Mouse (Mus musculus) bone marrow, adult 2 months (tissue): ENCODE measurements around the gene Tgfbr2. TPM values are rescaled to one million over a fixed set of nuclear protein-coding genes. Genes with fewer than 3 reads are reported as not detected.
"Not testable (repeated sequence)": the region's sequence is repeated elsewhere in the genome, so short reads cannot be mapped to it uniquely, and the experiment has no call there.

ENCODE experiments used
- H3K27ac ChIP-seq: fragments of 200-500 bp; 2 replicates; pipeline ENCODE4 v1.5.1; 2012; ENCODE audit warnings: low read depth, mild to moderate bottlenecking, control low read depth, inconsistent platforms, low read length; ENCODE audit not compliant: control insufficient read depth, poor library complexity, insufficient read depth
- H3K4me1 ChIP-seq: fragments of 200-500 bp; 2 replicates; pipeline ENCODE4 v1.6.1; 2011; ENCODE audit warnings: low read length; ENCODE audit not compliant: control insufficient read depth, insufficient read depth
- H3K4me3 ChIP-seq: fragments of 200-500 bp; replicated peaks from 2 replicates; pipeline ENCODE3; 2011; ENCODE audit warnings: mild to moderate bottlenecking, low read depth, low read length, control low read depth; ENCODE audit not compliant: control insufficient read depth
- CTCF ChIP-seq: fragments of 200-500 bp; IDR thresholded peaks from 2 replicates; pipeline ENCODE4 v1.5.1; 2011; ENCODE audit warnings: low read length, control low read depth; ENCODE audit not compliant: control insufficient read depth, insufficient read depth
- POLR2A ChIP-seq: fragments of 200-500 bp; IDR thresholded peaks from 2 replicates; pipeline ENCODE4 v1.6.1; 2011; ENCODE audit warnings: low read depth, mild to moderate bottlenecking, control low read depth, low read length, borderline replicate concordance; ENCODE audit not compliant: control insufficient read depth
- whole genome bisulfite sequencing: fragments of 180-500 bp; shearing (Covaris S2); methylation state at CpG from one replicate; pipeline ENCODE4 v1.1.7; 2018; 5-methylcytosine and 5-hydroxymethylcytosine counted together
- polyA plus RNA-seq: library from polyadenylated mRNA; stranded (reverse); fragments of >200 nt; gene quantifications from 2 replicates; pipeline ENCODE4 v1.2.4, GENCODE M21; 2011; ENCODE audit warnings: low replicate concordance; ENCODE audit not compliant: missing spikeins, insufficient read depth, insufficient read length

Gene Tgfbr2
- polyA plus RNA-seq, 1 experiment: 4.7 TPM

DNA sequence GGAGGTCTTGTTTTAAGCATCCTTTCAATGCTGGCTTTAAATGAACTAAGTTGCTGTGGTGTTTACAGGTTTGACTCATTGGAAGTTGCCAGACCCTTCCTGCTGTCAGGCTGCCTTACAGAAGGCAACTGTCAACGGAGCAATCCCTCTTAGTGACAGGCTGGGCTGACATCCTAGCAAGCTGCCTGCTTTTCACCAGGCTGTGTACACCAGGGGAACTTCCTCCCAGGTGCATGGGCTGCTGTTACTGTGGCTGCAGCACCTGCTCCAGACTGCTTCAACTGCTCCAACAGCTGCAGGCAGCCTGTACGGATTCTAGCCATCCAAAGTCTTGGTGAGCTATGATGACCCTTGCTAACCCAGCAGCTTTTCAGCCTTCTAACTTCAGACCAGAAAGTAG is 98.2 kb downstream of the Tgfbr2 start:
- 17% methylated on average over 2 of the region's 2 CpGs for WGBS
- no peak overlapping the region for H3K4me3 ChIP-seq

DNA sequence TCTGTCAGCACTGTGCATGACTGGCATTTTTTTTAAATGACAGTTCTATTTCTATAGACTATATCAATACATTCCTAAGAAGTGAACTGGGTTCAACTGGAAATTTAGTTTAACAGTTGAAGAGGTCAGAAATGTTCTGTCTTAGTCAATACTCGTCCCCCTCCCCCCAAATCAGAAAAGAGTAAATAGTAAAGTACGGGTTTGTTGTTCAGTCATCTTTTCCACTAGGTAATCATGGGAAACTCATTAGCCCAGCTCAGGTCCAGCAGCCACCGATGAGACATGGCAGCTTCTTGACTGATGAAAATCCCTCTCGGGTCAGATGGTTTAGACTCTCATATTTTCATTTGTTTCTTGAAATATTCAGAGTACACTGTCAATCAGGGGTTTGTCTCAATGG is 99.0 kb downstream of the Tgfbr2 start:
- 81% methylated on average over 4 of the region's 4 CpGs for WGBS
- H3K4me3 ChIP-seq: no peak overlapping the region
- H3K4me1 ChIP-seq: peaks cover 4% of the 10 kb centered on the region; the same call in 1 of the 2 replicates
- TF ChIP-seq CTCF (no peak), POLR2A (no peak)
- H3K27ac ChIP-seq: no peak overlapping the region

More for the DNA sequence above, 98.2 kb downstream of the Tgfbr2 start:
- TF ChIP-seq CTCF (no peak), POLR2A (no peak)
- peaks cover 4% of the 10 kb centered on the region; the same call in 1 of the 2 replicates for H3K4me1 ChIP-seq
- H3K27ac ChIP-seq: peak overlapping the region; percentile 30; the same call in 1 of the 2 replicates

DNA sequence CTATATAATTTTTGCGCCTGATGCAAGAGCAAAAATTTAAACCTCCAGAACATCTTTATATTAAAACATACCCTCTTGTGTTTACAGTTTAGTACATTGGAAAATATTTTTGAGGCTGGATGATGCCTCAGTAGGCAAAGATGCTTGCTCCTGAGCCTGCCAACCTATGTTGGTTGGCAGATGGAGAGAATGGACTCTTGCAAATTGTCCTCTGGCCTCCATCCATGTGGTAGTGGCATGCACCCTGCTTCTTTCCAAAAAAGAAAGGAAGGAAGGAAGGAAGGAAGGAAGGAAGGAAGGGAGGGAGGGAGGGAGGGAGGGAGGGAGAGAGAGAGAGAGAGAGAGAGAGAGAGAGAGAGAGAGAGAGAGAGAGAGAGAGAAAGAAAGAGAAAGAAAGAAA is 103.6 kb downstream of the Tgfbr2 start:
- H3K27ac ChIP-seq, H3K4me1 ChIP-seq, H3K4me3 ChIP-seq: not testable (repeated sequence)
- WGBS: 91% methylated on average over 1 of the region's 1 CpGs

DNA sequence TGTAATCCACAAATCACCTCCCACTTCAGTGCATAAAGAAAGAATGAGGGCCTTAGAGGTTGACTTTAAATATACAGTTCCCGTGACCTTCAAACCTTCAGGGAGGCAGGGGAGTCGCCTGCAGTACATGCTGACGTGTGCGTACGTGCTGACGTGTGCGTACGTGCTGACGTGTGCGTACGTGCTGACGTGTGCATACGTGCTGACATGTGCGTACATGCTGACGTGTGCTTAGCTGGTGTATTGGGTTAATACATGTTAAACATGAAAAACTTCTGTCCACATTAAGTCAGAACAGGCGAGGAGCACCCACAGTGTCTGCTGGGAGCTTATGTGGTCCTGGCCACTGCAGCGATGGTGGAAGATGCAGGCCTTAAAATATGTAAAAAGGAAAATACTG is 110.4 kb downstream of the Tgfbr2 start:
- WGBS: 90% methylated on average over 17 of the region's 17 CpGs
- H3K4me1 ChIP-seq: no peaks in the 10 kb centered on the region
- no peak overlapping the region for H3K4me3 ChIP-seq
- H3K27ac ChIP-seq: no peak overlapping the region
- TF ChIP-seq CTCF: no peak
- no peak for TF ChIP-seq POLR2A

DNA sequence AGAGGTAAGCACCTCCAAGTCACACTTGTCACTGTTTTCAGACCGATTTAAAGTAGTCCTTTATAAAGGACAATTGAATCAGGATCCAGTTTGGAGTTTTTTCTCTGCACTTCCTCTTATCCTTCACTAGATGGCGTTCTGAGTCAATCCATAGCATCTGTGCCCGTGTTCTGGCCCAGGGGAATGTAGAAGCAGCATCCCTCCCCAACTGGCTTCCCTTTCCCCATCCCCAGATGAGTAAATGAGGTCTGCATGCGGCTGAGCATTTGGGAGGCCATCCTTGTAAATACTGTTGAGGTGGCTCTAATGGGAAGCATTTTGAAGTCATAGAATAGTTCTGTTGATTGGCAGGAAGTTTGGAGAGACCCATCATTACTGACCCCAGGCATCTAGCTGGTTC is 114.5 kb downstream of the Tgfbr2 start:
- Histone ChIP-seq H3K27ac (no peak overlapping the region), H3K4me1 (peaks cover 2% of the 10 kb centered on the region; the same call in 1 of the 2 replicates), H3K4me3 (no peak overlapping the region)
- TF ChIP-seq POLR2A: no peak
- peak; percentile 48; the same call in 1 of the 2 replicates for TF ChIP-seq CTCF
- WGBS: 8% methylated on average over 4 of the region's 4 CpGs

DNA sequence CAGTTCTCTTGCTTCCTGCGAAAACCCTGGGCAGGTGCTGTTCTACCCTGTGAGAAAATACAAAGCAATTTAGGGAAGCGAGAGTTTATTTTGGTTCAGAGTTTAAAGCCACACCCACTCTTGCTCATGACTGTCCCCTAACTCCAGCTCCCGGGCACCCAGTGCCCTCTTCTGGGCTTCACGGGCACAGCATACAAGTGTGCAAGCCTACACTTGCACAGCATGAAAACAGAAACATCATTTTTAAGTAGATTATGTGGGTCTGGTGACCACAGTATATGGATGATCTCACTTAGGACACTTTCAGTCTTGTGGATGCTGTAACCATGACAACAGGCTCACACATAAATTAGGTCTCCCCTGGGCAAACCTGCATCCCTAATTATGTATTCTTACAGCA is 116.0 kb downstream of the Tgfbr2 start:
- H3K4me3 ChIP-seq: no peak overlapping the region
- peak overlapping the region; percentile 71; the same call in 1 of the 2 replicates for H3K27ac ChIP-seq
- TF ChIP-seq CTCF (peak; percentile 75), POLR2A (no peak)
- under 1% methylated on average over 4 of the region's 4 CpGs for WGBS
- peaks cover 2% of the 10 kb centered on the region; the same call in 1 of the 2 replicates for H3K4me1 ChIP-seq

DNA sequence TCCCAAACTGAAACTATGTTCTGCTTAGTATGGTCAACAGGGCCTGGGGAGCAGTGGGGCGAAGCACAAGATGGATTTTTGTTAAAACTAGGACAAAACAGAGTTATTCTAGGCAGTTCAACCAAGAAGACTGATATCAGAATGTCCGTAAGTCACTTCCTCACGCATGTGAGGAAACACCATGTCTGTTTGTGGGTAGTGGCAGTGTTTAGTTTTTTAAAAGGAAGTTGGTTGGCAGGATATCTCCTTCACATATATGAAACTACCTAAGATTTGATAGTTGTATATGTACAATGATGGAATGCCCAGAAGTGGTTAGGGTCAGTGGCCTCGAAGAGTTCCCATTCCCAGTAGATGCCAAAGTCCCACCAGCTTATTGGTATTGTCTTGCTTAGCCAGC is 116.7 kb downstream of the Tgfbr2 start:
- peak overlapping the region; percentile 71; the same call in 1 of the 2 replicates for H3K27ac ChIP-seq
- H3K4me1 ChIP-seq: peaks cover 2% of the 10 kb centered on the region; the same call in 1 of the 2 replicates
- H3K4me3 ChIP-seq: no peak overlapping the region
- WGBS: 28% methylated on average over 4 of the region's 4 CpGs
- no peak for TF ChIP-seq POLR2A
- TF ChIP-seq CTCF: no peak

DNA sequence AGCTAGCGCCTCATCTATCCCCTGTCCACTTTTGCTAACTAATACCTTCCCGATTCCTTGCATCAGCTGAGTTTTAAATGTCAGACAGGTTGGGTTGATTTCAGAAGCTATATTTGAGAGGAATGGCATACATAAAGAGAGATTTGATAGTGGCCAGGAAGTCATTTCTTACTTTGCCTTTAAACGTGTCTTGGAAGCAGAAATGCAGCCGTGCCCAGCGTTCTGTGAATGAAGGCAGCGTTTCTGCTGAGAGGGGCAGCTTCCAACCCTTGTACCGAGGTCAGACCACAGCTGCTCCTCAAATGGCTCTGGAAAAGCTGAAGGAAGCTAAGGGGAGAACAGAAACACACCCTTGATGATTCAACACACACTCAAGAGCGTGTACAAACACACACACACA is 121.2 kb downstream of the Tgfbr2 start:
- Histone ChIP-seq H3K27ac (no peak overlapping the region), H3K4me3 (no peak overlapping the region), H3K4me1 (peaks cover 2% of the 10 kb centered on the region; the same call in 1 of the 2 replicates)
- 86% methylated on average over 8 of the region's 8 CpGs for WGBS
- TF ChIP-seq CTCF: no peak
- no peak for TF ChIP-seq POLR2A

DNA sequence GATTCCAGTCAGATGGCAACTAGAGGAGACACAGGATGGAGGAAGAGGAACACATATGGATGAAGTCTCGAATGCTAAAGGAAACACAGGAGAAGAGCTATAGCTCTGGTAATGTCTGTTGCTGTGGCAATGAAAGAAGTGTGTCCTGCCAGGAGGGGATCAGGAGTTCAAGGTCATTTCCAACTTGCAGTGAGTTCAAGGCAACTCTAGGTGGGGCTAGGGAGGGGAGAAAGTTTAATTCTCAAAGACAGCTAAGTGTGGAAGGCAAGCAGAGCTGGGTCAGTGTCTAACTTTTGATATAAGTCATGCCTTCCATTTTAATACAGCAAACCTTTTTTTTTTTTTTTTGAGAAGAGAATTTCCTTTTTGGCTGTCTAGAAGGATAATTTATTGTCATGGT is 125.2 kb downstream of the Tgfbr2 start:
- Histone ChIP-seq H3K4me1 (no peaks in the 10 kb centered on the region), H3K4me3 (no peak overlapping the region), H3K27ac (no peak overlapping the region)
- WGBS: 44% methylated on average over 1 of the region's 1 CpGs
- TF ChIP-seq CTCF (no peak), POLR2A (no peak)

DNA sequence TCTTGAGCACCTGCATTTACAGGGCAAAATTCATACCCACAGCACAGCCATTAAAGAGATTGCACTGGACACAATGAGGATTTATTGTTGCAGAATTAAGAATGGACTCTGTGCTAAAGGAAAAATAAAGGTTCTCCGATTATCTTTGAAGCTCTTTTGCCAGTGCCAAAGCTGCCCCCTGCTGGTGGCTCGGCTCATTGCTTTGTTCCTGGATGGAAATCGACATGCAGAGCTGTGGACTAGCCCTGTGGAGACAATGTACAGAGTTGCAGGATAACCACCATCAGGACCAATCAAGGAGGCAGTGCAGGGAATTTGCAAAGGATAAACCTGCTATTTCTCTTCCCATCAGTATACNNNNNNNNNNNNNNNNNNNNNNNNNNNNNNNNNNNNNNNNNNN is 133.4 kb downstream of the Tgfbr2 start:
- H3K4me3 ChIP-seq: no peak overlapping the region
- TF ChIP-seq CTCF (peak; percentile 73), POLR2A (no peak)
- 6% methylated on average over 3 of the region's 3 CpGs for WGBS
- H3K4me1 ChIP-seq: no peaks in the 10 kb centered on the region
- H3K27ac ChIP-seq: no peak overlapping the region
